Mouse (Mus musculus): ENCODE measurements at regions not wholly inside any gene's neighbourhood (a gene's known extent, or its start where the extent isn't known, plus 50 kb on each side); places are given as distances from the start of the nearest gene placed in this dataset.

GRCm38 (mm10) chr13:71481205-71481604 lies 482.3 kb downstream of the Irx1 start:
- Histone ChIP-seq H3K9ac (ENCODE audit: control insufficient read depth, low read depth, low read length, poor library complexity, severe bottlenecking) (no peak overlapping the region), H3K4me3 (ENCODE audit: control insufficient read depth in 1 of 2, insufficient read depth in 1 of 2, low read depth in 2 of 2, low read length in 2 of 2) (no peak overlapping the region), H3K9me3 (replicated peaks; ENCODE audit: insufficient read depth, low read length) (no peaks in the 10 kb centered on the region), H3K27ac (ENCODE audit: control insufficient read depth, low read depth, low read length) (no peak overlapping the region), H3K4me1 (ENCODE audit: control insufficient read depth in 1 of 2, insufficient read depth in 2 of 2, low read length in 2 of 2) (no peaks in the 10 kb centered on the region), H3K79me2 (ENCODE audit: control insufficient read depth, insufficient read depth, low read length, poor library complexity) (no peaks in the 10 kb centered on the region), H3K36me3 (ENCODE audit: control insufficient read depth in 1 of 2, insufficient read depth in 2 of 2, low read length in 2 of 2) (no peaks in the 10 kb centered on the region), H3K27me3 (ENCODE audit: control insufficient read depth in 1 of 2, insufficient read depth in 2 of 2, low read length in 2 of 2) (no peaks in the 10 kb centered on the region)
- DNase-seq (ENCODE audit: low read depth, low spot score): no peak
- TF ChIP-seq ZNF384 (IDR thresholded peaks at IDR 0.05; ENCODE audit: low read depth, low read length): no peak
- no peak for TF ChIP-seq SMC3 (IDR thresholded peaks at IDR 0.05; ENCODE audit: low read depth, low read length)
- TF ChIP-seq EP300 (IDR thresholded peaks at IDR 0.05; ENCODE audit: low read depth in 1 of 2, low read length in 2 of 2): no peak
- no peak for TF ChIP-seq CHD1 (IDR thresholded peaks at IDR 0.05; ENCODE audit: low read depth, low read length)
- no peak for TF ChIP-seq ZMIZ1 (IDR thresholded peaks at IDR 0.05; ENCODE audit: low read depth, low read length)
- TF ChIP-seq RCOR1 (IDR thresholded peaks at IDR 0.05; ENCODE audit: low read depth, low read length): no peak
- TF ChIP-seq USF2 (IDR thresholded peaks at IDR 0.05; ENCODE audit: borderline replicate concordance in 1 of 2, insufficient read depth in 1 of 2, low read depth in 1 of 2, low read length in 2 of 2): no peak
- no peak for TF ChIP-seq CTCF (IDR thresholded peaks at IDR 0.05 in 2 of 3, conservative IDR thresholded peaks at IDR 0.05 in 1 of 3; ENCODE audit: control insufficient read depth in 1 of 3, insufficient read depth in 1 of 3, low read depth in 2 of 3, low read length in 3 of 3, poor library complexity in 1 of 3, severe bottlenecking in 1 of 3)
- no peak for TF ChIP-seq POLR2AphosphoS5 (IDR thresholded peaks at IDR 0.05; ENCODE audit: borderline replicate concordance, low read depth, low read length)

DNA sequence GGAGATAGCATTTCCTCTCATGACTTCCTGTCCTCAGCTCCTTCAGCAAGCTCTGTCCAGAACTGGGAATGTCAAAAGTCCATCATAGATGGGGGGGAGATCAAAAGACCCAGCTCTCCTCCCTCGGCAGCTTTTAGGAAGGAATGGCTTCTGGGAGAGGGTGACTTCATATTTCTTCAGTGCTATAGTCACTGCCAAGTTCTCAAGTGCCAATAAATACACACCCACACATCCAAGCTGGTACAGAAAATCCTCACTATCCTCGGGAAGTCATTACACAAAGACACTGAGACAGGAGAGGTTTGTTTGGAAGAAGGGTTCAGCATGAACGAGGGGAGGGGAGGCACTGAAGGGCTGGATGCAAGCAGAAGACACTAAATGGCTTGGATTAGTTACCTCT lies 502.0 kb downstream of the Irx1 start:
- no peak for DNase-seq (ENCODE audit: low read depth, low spot score)
- Histone ChIP-seq H3K4me1 (ENCODE audit: control insufficient read depth in 1 of 2, insufficient read depth in 2 of 2, low read length in 2 of 2) (no peaks in the 10 kb centered on the region), H3K27ac (ENCODE audit: control insufficient read depth, low read depth, low read length) (no peak overlapping the region), H3K9ac (ENCODE audit: control insufficient read depth, low read depth, low read length, poor library complexity, severe bottlenecking) (no peak overlapping the region), H3K79me2 (ENCODE audit: control insufficient read depth, insufficient read depth, low read length, poor library complexity) (no peaks in the 10 kb centered on the region), H3K9me3 (replicated peaks; ENCODE audit: insufficient read depth, low read length) (no peaks in the 10 kb centered on the region), H3K36me3 (ENCODE audit: control insufficient read depth in 1 of 2, insufficient read depth in 2 of 2, low read length in 2 of 2) (no peaks in the 10 kb centered on the region), H3K4me3 (ENCODE audit: control insufficient read depth in 1 of 2, insufficient read depth in 1 of 2, low read depth in 2 of 2, low read length in 2 of 2) (no peak overlapping the region), H3K27me3 (ENCODE audit: control insufficient read depth in 1 of 2, insufficient read depth in 2 of 2, low read length in 2 of 2) (no peaks in the 10 kb centered on the region)
- TF ChIP-seq USF1 (IDR thresholded peaks at IDR 0.05; ENCODE audit: low read depth, low read length): no peak
- no peak for TF ChIP-seq ZNF384 (IDR thresholded peaks at IDR 0.05; ENCODE audit: low read depth, low read length)
- TF ChIP-seq RAD21 (IDR thresholded peaks at IDR 0.05; ENCODE audit: low read depth, low read length): no peak
- no peak for TF ChIP-seq BHLHE40 (IDR thresholded peaks at IDR 0.05; ENCODE audit: borderline replicate concordance, low read depth, low read length)
- TF ChIP-seq MAFK (IDR thresholded peaks at IDR 0.05; ENCODE audit: borderline replicate concordance, low read depth, low read length): no peak
- no peak for TF ChIP-seq SMC3 (IDR thresholded peaks at IDR 0.05; ENCODE audit: low read depth, low read length)
- TF ChIP-seq ZKSCAN1 (IDR thresholded peaks at IDR 0.05; ENCODE audit: low read depth, low read length): no peak

GRCm38 (mm10) chr13:71460607-71461006 lies 502.9 kb downstream of the Irx1 start:
- no peaks in the 10 kb centered on the region for H3K79me2 ChIP-seq (ENCODE audit: control insufficient read depth, insufficient read depth, low read length, poor library complexity)
- no peaks in the 10 kb centered on the region for H3K36me3 ChIP-seq (ENCODE audit: control insufficient read depth in 1 of 2, insufficient read depth in 2 of 2, low read length in 2 of 2)
- H3K27me3 ChIP-seq (ENCODE audit: control insufficient read depth in 1 of 2, insufficient read depth in 2 of 2, low read length in 2 of 2): no peaks in the 10 kb centered on the region
- H3K4me1 ChIP-seq (ENCODE audit: control insufficient read depth in 1 of 2, insufficient read depth in 2 of 2, low read length in 2 of 2): no peaks in the 10 kb centered on the region
- no peak overlapping the region for H3K9ac ChIP-seq (ENCODE audit: control insufficient read depth, low read depth, low read length, poor library complexity, severe bottlenecking)
- H3K27ac ChIP-seq (ENCODE audit: control insufficient read depth, low read depth, low read length): no peak overlapping the region
- DNase-seq (ENCODE audit: low read depth, low spot score): no peak
- no peak overlapping the region for H3K4me3 ChIP-seq (ENCODE audit: control insufficient read depth in 1 of 2, insufficient read depth in 1 of 2, low read depth in 2 of 2, low read length in 2 of 2)
- H3K9me3 ChIP-seq (replicated peaks; ENCODE audit: insufficient read depth, low read length): no peaks in the 10 kb centered on the region
- TF ChIP-seq SMC3 (IDR thresholded peaks at IDR 0.05; ENCODE audit: low read depth, low read length) (no peak), ZNF384 (IDR thresholded peaks at IDR 0.05; ENCODE audit: low read depth, low read length) (no peak), GATA1 (IDR thresholded peaks at IDR 0.05; ENCODE audit: low read depth, low read length) (no peak), MAFK (IDR thresholded peaks at IDR 0.05; ENCODE audit: borderline replicate concordance, low read depth, low read length) (no peak), TBP (IDR thresholded peaks at IDR 0.05; ENCODE audit: low read depth, low read length) (no peak), SIN3A (IDR thresholded peaks at IDR 0.05; ENCODE audit: low read length) (no peak), RCOR1 (IDR thresholded peaks at IDR 0.05; ENCODE audit: low read depth, low read length) (no peak), USF1 (IDR thresholded peaks at IDR 0.05; ENCODE audit: low read depth, low read length) (no peak), MAZ (IDR thresholded peaks at IDR 0.05; ENCODE audit: low read depth, low read length) (no peak), NRF1 (IDR thresholded peaks at IDR 0.05; ENCODE audit: insufficient read depth, low read depth, low read length, poor library complexity, severe bottlenecking) (no peak), MEF2A (IDR thresholded peaks at IDR 0.05; ENCODE audit: extremely low read depth, insufficient replicate concordance, low read depth, low read length, poor library complexity, severe bottlenecking) (no peak), EP300 (IDR thresholded peaks at IDR 0.05; ENCODE audit: low read depth in 1 of 2, low read length in 2 of 2) (no peak), UBTF (IDR thresholded peaks at IDR 0.05; ENCODE audit: borderline replicate concordance, insufficient read depth, low read depth, low read length) (no peak), POLR2A (IDR thresholded peaks at IDR 0.05; ENCODE audit: control insufficient read depth in 1 of 2, insufficient read depth in 1 of 2, low read depth in 1 of 2, low read length in 2 of 2, poor library complexity in 1 of 2) (no peak), MYB (IDR thresholded peaks at IDR 0.05; ENCODE audit: low read depth, low read length) (no peak), RAD21 (IDR thresholded peaks at IDR 0.05; ENCODE audit: low read depth, low read length) (no peak), ELF1 (IDR thresholded peaks at IDR 0.05; ENCODE audit: low read depth, low read length) (no peak), BHLHE40 (IDR thresholded peaks at IDR 0.05; ENCODE audit: borderline replicate concordance, low read depth, low read length) (no peak)
